Mouse (Mus musculus) erythroblast, embryonic 14.5 days (primary cell): Measurements from ENCODE around the gene Fgfr2.

Source experiments
- GATA1 ChIP-seq: IDR thresholded peaks from 2 replicates; pipeline ENCODE4 v1.6.1; 2012; ENCODE audit warnings: low read length, inconsistent platforms, mixed read lengths
- TAL1 ChIP-seq: IDR thresholded peaks from 3 replicates; pipeline ENCODE4 v1.6.1; 2012; ENCODE audit warnings: low read length, inconsistent platforms, mixed read lengths

DNA sequence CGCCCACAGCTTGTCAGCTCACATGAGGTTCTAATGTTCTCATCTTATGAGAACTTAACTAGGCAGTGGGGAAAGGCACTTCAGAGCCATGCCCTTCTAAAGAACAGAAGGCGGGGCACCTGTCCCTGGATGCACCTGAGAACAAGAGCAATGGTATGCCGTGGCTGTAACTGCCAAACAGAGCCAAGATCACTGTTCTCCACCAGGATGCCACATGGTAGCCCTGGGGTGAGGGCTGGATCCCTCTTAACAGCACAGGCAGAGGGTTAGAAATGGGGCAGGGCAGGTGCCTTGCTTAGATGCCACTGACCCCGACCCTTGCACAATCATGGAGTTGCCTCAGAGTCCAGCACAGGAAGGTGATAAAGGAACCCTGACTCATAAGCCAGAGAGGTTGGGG, 2903.3 kb downstream of the Fgfr2 start:
- TF ChIP-seq TAL1 (no peak), GATA1 (no peak)
